Mouse (Mus musculus) C2C12 (cell line): ENCODE measurements around the gene Trmt10c.
"Not testable (repeated sequence)": the region's sequence is repeated elsewhere in the genome, so short reads cannot be mapped to it uniquely, and the experiment has no call there.

ENCODE experiments used
- CTCF ChIP-seq: IDR thresholded peaks from one replicate; pipeline ENCODE4 v1.5.1; 2011; ENCODE audit not compliant: control insufficient read depth, insufficient read depth, insufficient read length
- MAX ChIP-seq: IDR thresholded peaks from one replicate; pipeline ENCODE4 v1.6.1; 2011; ENCODE audit warnings: mild to moderate bottlenecking, control low read depth

DNA sequence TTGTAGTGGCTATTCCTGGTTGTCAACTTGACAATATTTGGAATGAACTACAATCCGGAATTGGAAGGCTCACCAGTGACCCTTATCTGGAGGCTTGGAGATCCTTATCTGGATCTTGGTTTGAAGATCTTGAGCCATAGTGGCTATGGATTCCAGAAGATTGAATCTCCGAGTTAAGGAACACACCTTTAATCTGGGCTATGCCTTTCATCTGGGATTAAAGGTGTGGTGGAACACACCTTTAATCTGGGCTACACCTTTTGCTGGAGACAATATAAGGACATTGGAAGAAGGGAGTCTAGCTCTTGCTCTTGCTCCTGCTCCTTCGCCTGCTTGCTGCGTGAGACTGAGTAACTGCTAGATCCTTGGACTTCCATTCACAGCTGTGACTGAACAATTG is 10.4 kb upstream of the Trmt10c start, which contains the start of gene Senp7:
- TF ChIP-seq CTCF, MAX: not testable (repeated sequence)
